Mouse (Mus musculus) hindbrain, embryonic 14.5 days (tissue): ENCODE data around the gene Med17. TPM values are rescaled to one million over a fixed set of nuclear protein-coding genes. Genes with fewer than 3 reads are reported as not detected.

Experiments used
- ATAC-seq: fragments of 200-750 bp; cut with Nextera tagmentation; 2 replicates; pipeline ENCODE4 v1.8.0; 2017; ENCODE audit warnings: moderate number of reproducible peaks, mild to moderate bottlenecking, moderate TSS enrichment, moderate library complexity; ENCODE audit not compliant: low FRiP score
- DNase-seq: peaks from one replicate; pipeline ENCODE4 v3.0.0-alpha.2; 2015; ENCODE audit warnings: low spot score
- H3K27ac ChIP-seq: fragments of 300-500 bp; sonication (generic); 2 replicates; pipeline ENCODE4 v1.5.1; 2014; ENCODE audit warnings: mild to moderate bottlenecking, moderate library complexity
- H3K27me3 ChIP-seq: fragments of 300-500 bp; sonication (generic); 2 replicates; pipeline ENCODE4 v1.6.1; 2014; ENCODE audit warnings: mild to moderate bottlenecking, low read length, mixed read lengths; ENCODE audit not compliant: control insufficient read depth, insufficient read depth
- H3K36me3 ChIP-seq: fragments of 300-500 bp; sonication (generic); replicated peaks from 2 replicates; pipeline ENCODE4 v1.6.1; 2014; ENCODE audit not compliant: control insufficient read depth, insufficient read depth
- H3K4me1 ChIP-seq: fragments of 300-500 bp; sonication (generic); replicated peaks from 2 replicates; pipeline ENCODE4 v1.6.1; 2014; ENCODE audit warnings: antibody characterized with exemption, low read length, mixed read lengths; ENCODE audit not compliant: control insufficient read depth, insufficient read depth
- H3K4me2 ChIP-seq: fragments of 300-500 bp; sonication (generic); replicated peaks from 2 replicates; pipeline ENCODE4 v1.6.1; 2014; ENCODE audit warnings: mild to moderate bottlenecking, moderate library complexity
- H3K4me3 ChIP-seq: fragments of 300-500 bp; sonication (generic); replicated peaks from 2 replicates; pipeline ENCODE4 v1.5.1; 2014; ENCODE audit warnings: mild to moderate bottlenecking, low read length
- H3K9ac ChIP-seq: fragments of 300-500 bp; sonication (generic); 2 replicates; pipeline ENCODE4 v1.6.1; 2014
- H3K9me3 ChIP-seq: fragments of 300-500 bp; sonication (generic); 2 replicates; pipeline ENCODE4 v1.6.1; 2016; ENCODE audit warnings: low read length; ENCODE audit not compliant: control insufficient read depth
- WGBS: fragments of 180-500 bp; shearing (Covaris S2); extraction: QIAGEN DNeasy Blood & Tissue Kit; methylation state at CpG from one replicate; pipeline ENCODE4 v1.1.7; 2014; 5-methylcytosine and 5-hydroxymethylcytosine counted together
- polyA plus RNA-seq: library from polyadenylated mRNA; unstranded; fragments of >200 nt; fragmentation: Nextera tagmentation; extraction: Ambion mirVana; gene quantifications from 2 replicates; pipeline ENCODE4 v1.2.1, GENCODE M21; 2014

Gene Med17
- polyA plus RNA-seq, 1 experiment from 2014 or later, result 33.0 TPM

DNA sequence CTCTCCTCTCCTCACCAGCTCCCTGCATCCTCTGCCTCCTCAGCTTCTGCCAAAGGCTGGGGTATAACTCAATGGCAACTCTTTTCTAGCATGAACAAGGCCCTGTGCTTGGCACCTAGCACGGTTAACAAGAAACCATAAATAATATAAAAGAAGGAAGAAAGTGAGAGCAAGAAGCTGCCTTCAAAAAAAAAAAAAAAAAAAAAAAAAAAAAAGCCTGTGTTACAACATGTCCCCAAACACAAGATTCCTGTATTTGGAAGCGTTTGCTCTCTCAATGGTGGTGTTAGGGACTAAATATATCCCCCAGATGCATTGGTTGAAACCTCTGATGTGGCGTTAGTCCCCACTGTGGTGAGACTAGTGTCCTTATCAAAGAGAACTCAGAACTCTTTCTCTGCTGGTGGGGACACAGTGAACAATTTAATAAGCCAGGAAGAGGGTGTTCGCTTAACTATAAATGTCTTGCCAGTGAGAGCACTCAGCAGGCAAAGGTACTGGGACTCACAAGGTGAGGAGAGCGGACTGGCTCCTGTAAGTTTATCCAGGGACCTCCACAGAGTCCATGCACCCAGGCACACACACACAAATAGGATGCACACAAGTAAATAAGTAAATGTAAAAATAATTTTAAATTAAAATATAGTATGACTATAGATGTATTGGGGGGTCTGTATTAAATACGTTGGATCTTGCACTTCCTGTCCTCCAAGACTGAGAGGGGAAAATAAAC lies 38.7 kb downstream of the Med17 start:
- 69% methylated on average over 6 of the region's 6 CpGs for WGBS

DNA sequence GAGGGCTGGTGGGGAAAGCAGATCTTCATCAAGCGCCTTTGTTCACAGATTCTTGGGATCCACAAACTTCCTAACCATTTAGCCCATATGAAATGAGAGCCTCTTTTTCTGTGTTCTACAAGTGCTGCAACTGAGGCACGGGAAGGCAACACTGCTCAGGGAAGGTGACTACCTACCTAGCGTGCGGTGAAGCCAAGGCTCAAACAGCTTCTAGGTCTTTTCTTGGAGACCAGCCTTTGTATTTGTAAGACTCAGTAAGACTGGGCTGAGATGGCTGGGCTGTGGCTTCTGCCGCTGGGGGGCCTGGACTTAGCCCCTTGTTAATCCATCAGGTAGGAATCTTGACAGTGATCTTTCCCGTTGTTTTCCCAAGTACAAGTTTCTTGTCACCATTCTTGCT lies 39.7 kb downstream of the Med17 start:
- no peaks in the 10 kb centered on the region for H3K9me3 ChIP-seq
- no peaks in the 10 kb centered on the region for H3K27me3 ChIP-seq
- 91% methylated on average over 6 of the region's 6 CpGs for WGBS
- ATAC-seq (no peak), DNase-seq (no peak)
- H3K4me3 ChIP-seq, result peak overlapping the region; percentile 45; the same call in 1 of the 2 replicates
- 0 out of 2 replicates have a peak overlapping the region, but pooled peaks have one; percentile 75 for H3K9ac ChIP-seq
- no peak overlapping the region for H3K27ac ChIP-seq
- H3K4me1 ChIP-seq, result peaks cover 14% of the 10 kb centered on the region
- H3K36me3 ChIP-seq, result no peaks in the 10 kb centered on the region
- peak overlapping the region; percentile 73 for H3K4me2 ChIP-seq

More for the DNA sequence above, 38.7 kb downstream of the Med17 start:
- Histone ChIP-seq H3K9ac (no peak overlapping the region), H3K36me3 (no peaks in the 10 kb centered on the region), H3K4me1 (peaks cover 14% of the 10 kb centered on the region), H3K9me3 (no peaks in the 10 kb centered on the region), H3K27ac (no peak overlapping the region), H3K4me3 (no peak overlapping the region), H3K4me2 (no peak overlapping the region), H3K27me3 (no peaks in the 10 kb centered on the region)
- ATAC-seq (no peak), DNase-seq (no peak)

DNA sequence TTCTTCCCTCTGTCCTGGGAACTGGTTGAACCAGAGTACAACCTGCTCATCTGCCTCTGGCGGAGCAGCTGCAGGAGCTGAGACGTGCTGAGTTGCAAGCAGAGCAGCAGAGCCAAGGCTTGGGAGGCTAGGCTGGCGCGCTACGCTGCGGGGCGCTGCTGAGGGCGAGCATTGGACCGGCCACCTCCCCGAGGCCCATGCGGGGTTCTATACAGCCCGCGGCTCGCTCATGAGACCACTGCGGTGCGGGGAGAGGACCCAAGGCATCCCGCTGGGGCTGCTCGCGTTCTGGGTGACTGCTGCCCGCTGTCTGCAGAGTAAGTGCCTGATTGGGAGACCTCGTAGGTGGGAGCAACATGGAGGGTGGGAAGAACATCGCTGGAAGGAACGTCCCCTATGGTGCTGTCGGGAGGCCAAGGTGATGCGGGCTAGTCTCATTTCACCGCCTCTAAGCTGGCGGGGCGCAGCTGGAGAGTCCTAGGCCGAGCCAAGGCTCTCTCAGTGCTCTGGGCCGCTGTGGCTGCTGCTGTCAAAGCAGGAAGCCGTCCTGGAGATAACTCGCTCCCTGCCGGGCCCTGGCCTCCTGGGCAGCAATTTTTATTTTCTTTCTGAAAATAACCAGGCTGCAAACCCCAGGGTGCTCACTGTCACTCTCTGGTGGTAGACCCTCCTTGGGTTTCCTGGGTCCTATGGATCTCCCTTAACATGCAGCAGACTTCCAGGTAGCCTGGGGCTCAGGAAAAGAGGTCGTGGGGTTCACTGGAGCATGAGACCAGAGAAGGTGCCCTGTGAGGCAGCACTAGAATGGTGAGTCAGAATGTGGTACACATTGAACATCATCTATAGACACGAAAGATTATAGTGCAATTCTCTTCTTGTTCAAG lies 40.4 kb downstream of the Med17 start, which contains the start of gene Vstm5:
Vstm5 (plus strand) TSS at position 4 of the 884 bp plus-strand sequence.
- no peaks in the 10 kb centered on the region for H3K36me3 ChIP-seq
- DNase-seq (peak; percentile 62), ATAC-seq (peak; percentile 92)
- H3K9ac ChIP-seq, result peak within 1 kb of the TSS; percentile 75
- WGBS, result 5% methylated on average over 35 of the region's 35 CpGs
- peak within 1 kb of the TSS; percentile 45 for H3K4me3 ChIP-seq
- H3K27ac ChIP-seq, result peak within 1 kb of the TSS; percentile 78
- H3K4me1 ChIP-seq, result peaks cover 14% of the 10 kb centered on the region
- no peaks in the 10 kb centered on the region for H3K9me3 ChIP-seq
- H3K27me3 ChIP-seq, result no peaks in the 10 kb centered on the region
- peak within 1 kb of the TSS; percentile 73 for H3K4me2 ChIP-seq

DNA sequence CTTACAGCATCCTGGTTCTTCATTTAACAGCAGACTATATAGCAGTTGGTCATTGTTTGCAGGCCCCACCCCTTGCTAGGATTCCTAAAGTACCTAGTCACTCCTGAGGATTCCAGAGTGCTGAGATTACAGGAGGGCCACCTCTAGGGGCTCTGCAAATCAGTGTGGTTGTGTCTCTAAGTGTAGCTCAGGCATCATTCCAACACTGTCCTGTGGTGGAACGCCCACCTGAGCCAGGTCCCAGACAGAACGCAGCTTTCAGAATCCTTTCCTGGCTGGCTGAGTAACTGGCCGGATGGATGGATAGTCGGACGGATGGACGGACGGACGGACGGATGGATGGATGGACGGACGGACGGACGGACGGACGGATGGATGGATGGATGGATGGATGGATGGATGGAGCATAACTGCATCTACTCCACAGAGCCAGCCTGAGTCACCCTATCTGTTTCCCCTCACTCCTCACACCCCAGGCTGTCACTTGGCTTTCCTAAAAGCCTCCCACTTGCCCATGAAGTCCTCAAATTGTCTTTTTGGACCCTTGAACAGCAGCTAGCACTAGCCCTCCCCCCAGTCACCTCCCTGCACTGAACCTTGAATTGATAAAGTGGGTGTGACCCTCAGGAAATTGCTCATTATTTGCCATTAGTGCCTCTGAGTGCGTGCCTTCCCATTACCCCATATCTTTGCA lies 41.3 kb downstream of the Med17 start:
- Histone ChIP-seq H3K9ac (peak overlapping the region; percentile 75), H3K4me3 (peak overlapping the region; percentile 45), H3K9me3 (no peaks in the 10 kb centered on the region), H3K4me1 (peaks cover 14% of the 10 kb centered on the region), H3K27me3 (no peaks in the 10 kb centered on the region), H3K4me2 (peak overlapping the region; percentile 73), H3K36me3 (no peaks in the 10 kb centered on the region), H3K27ac (peak overlapping the region; percentile 36)
- ATAC-seq, result peak; percentile 4; the same call in 1 of the 2 replicates
- DNase-seq, result no peak
- 77% methylated on average over 16 of the region's 16 CpGs for WGBS

GRCm38 (mm10) chr9:15237516-15238296 lies 42.0 kb downstream of the Med17 start:
- DNase-seq, result no peak
- Histone ChIP-seq H3K9me3 (no peaks in the 10 kb centered on the region), H3K4me3 (no peak overlapping the region), H3K27me3 (no peaks in the 10 kb centered on the region), H3K4me2 (peak overlapping the region; percentile 73; the same call in 1 of the 2 replicates), H3K36me3 (no peaks in the 10 kb centered on the region), H3K9ac (peak overlapping the region; percentile 75; the same call in 1 of the 2 replicates), H3K27ac (no peak overlapping the region), H3K4me1 (peaks cover 14% of the 10 kb centered on the region)
- WGBS, result 57% methylated on average over 14 of the region's 14 CpGs
- no peak for ATAC-seq

GRCm38 (mm10) chr9:15235986-15236385 lies 43.7 kb downstream of the Med17 start:
- Histone ChIP-seq H3K4me2 (no peak overlapping the region), H3K9ac (no peak overlapping the region), H3K27ac (no peak overlapping the region), H3K9me3 (no peaks in the 10 kb centered on the region), H3K36me3 (no peaks in the 10 kb centered on the region), H3K4me1 (peaks cover 14% of the 10 kb centered on the region), H3K27me3 (no peaks in the 10 kb centered on the region), H3K4me3 (no peak overlapping the region)
- ATAC-seq (no peak), DNase-seq (no peak)
- 77% methylated on average over 3 of the region's 3 CpGs for WGBS

DNA sequence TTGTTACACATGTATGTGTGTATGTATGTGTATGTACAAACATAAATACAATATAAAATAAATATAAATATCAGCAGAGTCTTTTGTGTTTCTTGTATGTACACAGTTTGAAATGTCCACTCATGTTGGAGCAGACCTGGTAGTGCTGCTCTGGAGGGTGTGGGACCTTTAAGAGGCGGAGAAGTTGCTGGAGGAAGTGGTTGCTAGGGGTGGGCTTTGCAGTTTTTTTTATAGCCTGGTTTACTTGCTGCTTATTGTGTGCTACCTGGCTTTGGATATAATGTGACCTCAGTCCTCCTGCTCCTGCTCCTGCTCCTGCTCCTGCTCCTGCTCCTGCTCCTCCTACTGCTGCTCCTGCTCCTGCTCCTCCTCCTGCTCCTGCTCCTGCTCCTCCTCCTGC lies 46.1 kb downstream of the Med17 start:
- DNase-seq (no peak), ATAC-seq (no peak)
- no peak overlapping the region for H3K4me2 ChIP-seq
- no peaks in the 10 kb centered on the region for H3K9me3 ChIP-seq
- H3K27me3 ChIP-seq, result no peaks in the 10 kb centered on the region
- H3K4me3 ChIP-seq, result no peak overlapping the region
- peaks cover 5% of the 10 kb centered on the region; the same call in 1 of the 2 replicates for H3K4me1 ChIP-seq
- no peak overlapping the region for H3K27ac ChIP-seq
- H3K36me3 ChIP-seq, result no peaks in the 10 kb centered on the region
- 87% methylated on average over 1 of the region's 1 CpGs for WGBS
- no peak overlapping the region for H3K9ac ChIP-seq

DNA sequence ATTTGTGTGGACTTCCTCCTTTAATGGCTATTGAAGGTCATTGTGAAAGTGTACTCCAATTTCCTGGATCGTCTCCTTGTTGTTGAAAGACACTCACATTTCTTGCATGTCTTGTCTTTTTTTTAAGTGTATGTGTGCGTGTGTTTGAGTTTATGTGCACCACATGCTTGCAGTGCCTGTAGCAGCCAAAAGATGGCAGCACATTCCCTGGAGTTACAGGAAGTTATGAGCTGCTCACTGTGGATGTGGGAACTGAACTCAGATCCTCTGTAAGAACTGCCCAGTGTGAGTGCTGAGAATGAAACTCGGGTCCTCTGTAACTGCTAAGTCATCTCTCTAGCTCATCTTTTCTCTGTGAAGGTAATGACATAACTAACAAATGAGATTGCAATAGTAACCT lies 47.3 kb downstream of the Med17 start:
- Histone ChIP-seq H3K4me1 (no peaks in the 10 kb centered on the region), H3K4me3 (no peak overlapping the region), H3K27me3 (no peaks in the 10 kb centered on the region), H3K27ac (no peak overlapping the region), H3K9me3 (no peaks in the 10 kb centered on the region), H3K9ac (no peak overlapping the region), H3K4me2 (no peak overlapping the region), H3K36me3 (no peaks in the 10 kb centered on the region)
- DNase-seq (no peak), ATAC-seq (no peak)
- WGBS, result 92% methylated on average over 3 of the region's 3 CpGs
